Comparison of ENCODE assay signal across 13 mouse cellular contexts in genomic region chr10:49780430-49780829, GRCm38 (mm10). TPM values are rescaled to one million over a fixed set of nuclear protein-coding genes. Genes with fewer than 3 reads are reported as not detected.
A peak's percentile ranks its signal among the peaks of the same experiment; 100 is the strongest.
DNase-seq lines count a peak whose midpoint lies in the region; ATAC-seq and TF ChIP-seq lines count a peak whose summit lies in the region.
"Had no signal": no experiment of that assay in that cellular context is flagged by ENCODE, and none has a peak within 500 bp of the region (broad histone marks: within the 10 kb centered on the region; RNA-seq: fewer than 3 reads in every experiment).

No protein-coding gene starts in this region.

- TF ChIP-seq POLR2A in cortical plate, adult 2 months (IDR thresholded peaks at IDR 0.05; ENCODE audit: extremely low read depth, insufficient read depth, low read length): no peak

- no peak overlapping the region for H3K9ac ChIP-seq in liver, embryonic 12.5 days
- H3K9ac ChIP-seq: liver, embryonic 14.5 days had no signal

- H3K4me3 ChIP-seq in cortical plate, adult 2 months (ENCODE audit: insufficient read depth, low read length): peak overlapping the region; percentile 2; the same call in 1 of the 2 replicates
- peak overlapping the region; percentile 9 for H3K4me3 ChIP-seq in left cerebral cortex, adult 2 months
- H3K4me3 ChIP-seq in liver, embryonic 12.5 days: no peak overlapping the region

- no peak overlapping the region for H3K27ac ChIP-seq in cortical plate, adult 2 months (ENCODE audit: insufficient read depth, low read length)
- H3K27ac ChIP-seq in left cerebral cortex, adult 2 months: peak overlapping the region; percentile 63
- no peak overlapping the region for H3K27ac ChIP-seq in liver, embryonic 12.5 days
- H3K27ac ChIP-seq: liver, embryonic 14.5 days; macrophage had no signal

- no peak overlapping the region for H3K4me2 ChIP-seq in liver, embryonic 12.5 days
- H3K4me2 ChIP-seq: heart, embryonic 11.5 days had no signal

- peak; percentile 41 for DNase-seq in NIH3T3 (ENCODE audit: low read depth)
- peak; percentile 88 for DNase-seq in brain, adult 2 months (ENCODE audit: low read depth, low spot score)
- DNase-seq in left cerebral cortex, adult 2 months (ENCODE audit: extremely low spot score in 1 of 2, low spot score in 2 of 2): peak; percentile 43 to 52
- DNase-seq: kidney, adult 18-20 months; spleen, adult 18-20 months; thymus, adult 2 months had no signal

- no peak for ATAC-seq in erythroblast, adult 5-6 weeks (replicated peaks; ENCODE audit: low FRiP score, poor library complexity, severe bottlenecking)
- no peak for ATAC-seq in liver, embryonic 12.5 days
- no peak for ATAC-seq in inflammation-experienced regulatory T-cells, adult 6 months

- intact Hi-C loops in left cerebral cortex, adult 2 months (cut with DNase I): loop anchor here (10.0 kb wide), 2 partner anchors 526 to 1926 kb away; no protein-coding TSS in a partner anchor

- 45% methylated on average over 2 of the region's 2 CpGs for WGBS in liver, embryonic 12.5 days (ENCODE audit: insufficient replicate concordance)

- H3K4me1 ChIP-seq in cortical plate, adult 2 months (ENCODE audit: control insufficient read depth, insufficient read depth, low read length): no peaks in the 10 kb centered on the region
- H3K4me1 ChIP-seq in liver, embryonic 12.5 days: no peaks in the 10 kb centered on the region

- no peaks in the 10 kb centered on the region for H3K9me3 ChIP-seq in liver, embryonic 12.5 days (replicated peaks)

- no peak for TF ChIP-seq CTCF in cortical plate, adult 2 months (IDR thresholded peaks at IDR 0.05; ENCODE audit: extremely low read depth, insufficient read depth, low read length)
- TF ChIP-seq CTCF in left cerebral cortex, adult 2 months (IDR thresholded peaks at IDR 0.05): no peak

- H3K27me3 ChIP-seq in liver, embryonic 12.5 days (replicated peaks): peaks cover 23% of the 10 kb centered on the region

- no peaks in the 10 kb centered on the region for H3K36me3 ChIP-seq in liver, embryonic 12.5 days

RNA-seq across cellular contexts. Expression of gene Grik2, which starts 8.1 kb away (rescaled TPM):
- 30.7 and 31.4 TPM in 2 replicates for polyA plus RNA-seq in cortical plate, adult 2 months (2012; rRNA removed)
- total RNA-seq in left cerebral cortex, adult 2 months (2021): 10 to 100 TPM; 70.8 to 73.1 TPM
- not detected in 2 replicates for total RNA-seq in erythroblast, adult 5-6 weeks (2015; ENCODE audit: low replicate concordance)
- total RNA-seq in erythroblast, adult 5-6 weeks (2017; ENCODE audit: low replicate concordance): not detected in 2 replicates
- polyA plus RNA-seq in liver, embryonic 12.5 days (2016; fragmentation: Nextera tagmentation; extraction: Ambion mirVana): 0.13 and 0.23 TPM in 2 replicates
- polyA plus RNA-seq in inflammation-experienced regulatory T-cells, adult 6 months (2017; shearing (Covaris generic)): not detected
- polyA plus RNA-seq: macrophage had no signal

Comparison
In these comparisons a context has a peak if more than half of its experiments do, and no peak if none do; other contexts are left out.
1. RNA of gene Grik2, which starts 8.1 kb away (polyA plus RNA-seq): 30.7 to 31.4 TPM in cortical plate, adult 2 months; 0.13 to 0.23 TPM in liver, embryonic 12.5 days and not detected in inflammation-experienced regulatory T-cells, adult 6 months; every median in the first group is over 10 times any median in the second.
2. Peak in every context shown above with its lines, with median percentiles within 50 percentile points of each other: DNase-seq.